Mouse (Mus musculus): ENCODE results near the gene Rpl23a. TPM values are rescaled to one million over a fixed set of nuclear protein-coding genes. Genes with fewer than 3 reads are reported as not detected.

The Rpl23a gene
- polyA plus RNA-seq, 1 experiment from 2014 or later = 951 TPM

GRCm38 (mm10) chr11:78133915-78134314 lies 49.5 kb downstream of the Rpl23a start:
- H3K4me1 ChIP-seq (ENCODE audit: control insufficient read depth, insufficient read depth, low read length) = 0 out of 2 replicates have a peak, but pooled peaks cover 2% of the 10 kb centered on the region
- H3K4me3 ChIP-seq (ENCODE audit: low read depth, low read length) = no peak overlapping the region
- WGBS = 88% methylated on average over 6 of the region's 6 CpGs
- H3K36me3 ChIP-seq (ENCODE audit: control insufficient read depth, insufficient read depth, low read length) = no peaks in the 10 kb centered on the region
- no peak overlapping the region for H3K4me2 ChIP-seq (ENCODE audit: low read depth, low read length)
- no peaks in the 10 kb centered on the region for H3K27me3 ChIP-seq (ENCODE audit: control insufficient read depth, insufficient read depth, low read length)
- H3K9ac ChIP-seq (replicated peaks; ENCODE audit: low read depth, low read length) = no peak overlapping the region
- no peaks in the 10 kb centered on the region for H3K9me3 ChIP-seq (ENCODE audit: control insufficient read depth, low read length)
- no peak overlapping the region for H3K27ac ChIP-seq (ENCODE audit: low read depth, low read length)
- no peak for ATAC-seq (ENCODE audit: low read depth)

Small RNA genes lying within 50 kb of the gene (microRNA-seq; reads per million reads assigned to microRNA genes)
- not detected for gene Mir7653

Other genes starting within 250 kb of the Rpl23a start
- gene Phf12, start 200.8 kb downstream of the Rpl23a start, polyA plus RNA-seq (2014; fragmentation: Nextera tagmentation; extraction: Ambion mirVana) = 16.3 and 19.0 TPM in 2 replicates
- 55.6 and 58.6 TPM in 2 replicates for gene Dhrs13, start 151.3 kb downstream of the Rpl23a start, polyA plus RNA-seq (2014; fragmentation: Nextera tagmentation; extraction: Ambion mirVana)
- 106 and 117 TPM in 2 replicates for gene Flot2, start 145.7 kb downstream of the Rpl23a start, polyA plus RNA-seq (2014; fragmentation: Nextera tagmentation; extraction: Ambion mirVana)
- 30.4 and 33.6 TPM in 2 replicates for gene Eral1, start 103.2 kb downstream of the Rpl23a start, polyA plus RNA-seq (2014; fragmentation: Nextera tagmentation; extraction: Ambion mirVana)
- gene Fam222b, start 88.9 kb downstream of the Rpl23a start, polyA plus RNA-seq (2014; fragmentation: Nextera tagmentation; extraction: Ambion mirVana) = 29.3 and 35.6 TPM in 2 replicates
- 56.5 and 77.9 TPM in 2 replicates for gene Traf4, start 18.0 kb downstream of the Rpl23a start, polyA plus RNA-seq (2014; fragmentation: Nextera tagmentation; extraction: Ambion mirVana)
- gene Nek8, start 6.9 kb downstream of the Rpl23a start, polyA plus RNA-seq (2014; fragmentation: Nextera tagmentation; extraction: Ambion mirVana) = 3.9 and 6.1 TPM in 2 replicates
- 14.6 and 16.7 TPM in 2 replicates for gene Tlcd1, start 6.9 kb downstream of the Rpl23a start, polyA plus RNA-seq (2014; fragmentation: Nextera tagmentation; extraction: Ambion mirVana)
- gene Rab34, start 4.8 kb upstream of the Rpl23a start, polyA plus RNA-seq (2014; fragmentation: Nextera tagmentation; extraction: Ambion mirVana) = 61.5 and 63.9 TPM in 2 replicates
- gene Proca1, start 9.8 kb upstream of the Rpl23a start, polyA plus RNA-seq (2014; fragmentation: Nextera tagmentation; extraction: Ambion mirVana) = 2.8 and 3.5 TPM in 2 replicates
- 98.1 and 107 TPM in 2 replicates for gene Sdf2, start 62.2 kb upstream of the Rpl23a start, polyA plus RNA-seq (2014; fragmentation: Nextera tagmentation; extraction: Ambion mirVana)
- gene Supt6, start 62.4 kb upstream of the Rpl23a start, polyA plus RNA-seq (2014; fragmentation: Nextera tagmentation; extraction: Ambion mirVana) = 22.3 and 32.0 TPM in 2 replicates
- gene 2610507B11Rik, start 78.2 kb upstream of the Rpl23a start, polyA plus RNA-seq (2014; fragmentation: Nextera tagmentation; extraction: Ambion mirVana) = 63.2 and 73.7 TPM in 2 replicates
- 0.08 and 0.30 TPM in 2 replicates for gene BC030499, start 107.3 kb upstream of the Rpl23a start, polyA plus RNA-seq (2014; fragmentation: Nextera tagmentation; extraction: Ambion mirVana)
- gene Spag5, start 117.9 kb upstream of the Rpl23a start, polyA plus RNA-seq (2014; fragmentation: Nextera tagmentation; extraction: Ambion mirVana) = 3.4 and 3.5 TPM in 2 replicates
- gene Aldoc, start 139.4 kb upstream of the Rpl23a start, polyA plus RNA-seq (2014; fragmentation: Nextera tagmentation; extraction: Ambion mirVana) = 245 and 350 TPM in 2 replicates
- 71.4 and 80.0 TPM in 2 replicates for gene Pigs, start 144.8 kb upstream of the Rpl23a start, polyA plus RNA-seq (2014; fragmentation: Nextera tagmentation; extraction: Ambion mirVana)
- 74.8 and 91.5 TPM in 2 replicates for gene Unc119, start 159.9 kb upstream of the Rpl23a start, polyA plus RNA-seq (2014; fragmentation: Nextera tagmentation; extraction: Ambion mirVana)
- gene Foxn1, start 203.0 kb upstream of the Rpl23a start, polyA plus RNA-seq (2014; fragmentation: Nextera tagmentation; extraction: Ambion mirVana) = not detected in 2 replicates
- not detected in 2 replicates for gene Slc13a2, start 238.6 kb upstream of the Rpl23a start, polyA plus RNA-seq (2014; fragmentation: Nextera tagmentation; extraction: Ambion mirVana)